Mouse (Mus musculus) heart, adult 2 months (tissue): ENCODE results near the gene Entpd5.

Source experiments
- CTCF ChIP-seq: fragments of 200-600 bp; IDR thresholded peaks from 2 replicates; pipeline ENCODE4 v1.8.1; 2022; ENCODE audit warnings: antibody characterized with exemption, mild to moderate bottlenecking, moderate library complexity
- POLR2A ChIP-seq: fragments of 200-500 bp; IDR thresholded peaks from 2 replicates; pipeline ENCODE4 v1.6.1; 2011; ENCODE audit warnings: mild to moderate bottlenecking, low read depth, low read length, control low read depth; ENCODE audit not compliant: insufficient read depth

DNA sequence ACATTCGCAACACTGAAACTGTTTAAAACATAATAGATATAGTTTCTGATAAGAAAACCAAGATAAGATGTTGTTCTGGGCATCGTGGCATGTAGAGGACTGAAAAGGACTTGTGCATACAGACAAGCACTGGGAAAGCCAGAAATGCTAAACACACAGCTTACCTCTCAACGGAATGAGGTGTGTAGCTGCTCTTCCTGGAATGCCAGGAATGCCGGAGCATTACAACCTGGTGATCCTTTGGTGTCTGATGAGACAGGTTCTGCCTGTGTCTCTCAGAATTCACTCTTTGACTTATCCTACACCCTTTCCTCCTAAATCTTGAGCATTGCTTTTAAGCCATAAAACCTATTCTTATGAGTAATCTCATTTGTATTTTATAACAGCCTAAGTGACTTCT is 33.7 kb upstream of the Entpd5 start:
- TF ChIP-seq POLR2A (no peak), CTCF (no peak)
